Mouse (Mus musculus): ENCODE data around the gene Car9. TPM values are rescaled to one million over a fixed set of nuclear protein-coding genes. Genes with fewer than 3 reads are reported as not detected.

Car9 gene
- polyA plus RNA-seq, 1 experiment from 2014 or later: 0.16 TPM

DNA sequence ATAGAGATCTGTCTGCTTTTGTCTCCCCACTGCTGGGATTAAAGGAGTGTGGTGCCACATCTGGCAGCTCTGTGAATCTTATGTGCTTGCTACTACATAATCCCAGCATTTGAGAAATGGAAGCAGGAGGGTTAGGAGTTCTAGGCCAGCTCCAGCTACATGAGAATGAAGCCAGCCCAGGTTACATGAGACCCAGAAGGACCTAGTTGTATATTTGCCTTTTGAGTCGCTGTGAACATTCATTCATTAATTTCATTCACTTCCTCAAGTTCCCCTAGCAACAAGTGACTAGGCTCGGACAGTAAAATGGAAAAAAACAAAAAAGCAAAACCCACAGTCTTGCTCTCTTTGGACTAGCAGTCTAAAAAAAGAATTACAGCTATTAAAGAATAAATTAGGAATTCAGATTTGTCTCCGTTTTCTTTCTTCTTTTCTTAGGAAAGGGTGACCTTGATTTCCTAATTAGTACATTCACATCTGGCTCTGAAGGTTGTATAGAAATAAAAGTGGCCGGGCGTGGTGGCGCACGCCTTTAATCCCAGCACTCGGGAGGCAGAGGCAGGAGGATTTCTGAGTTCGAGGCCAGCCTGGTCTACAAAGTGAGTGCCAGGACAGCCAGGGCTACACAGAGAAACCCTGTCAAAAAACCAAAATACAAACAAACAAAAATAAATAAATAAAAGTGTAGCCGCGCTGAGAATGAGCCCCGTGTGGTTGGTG, 14.5 kb upstream of the Car9 start:
- no peaks in the 10 kb centered on the region for H3K27me3 ChIP-seq (replicated peaks; ENCODE audit: control insufficient read depth, insufficient read depth, low read length)
- H3K4me2 ChIP-seq (ENCODE audit: low read length): peak overlapping the region; percentile 44
- H3K36me3 ChIP-seq (ENCODE audit: control insufficient read depth, insufficient read depth): no peaks in the 10 kb centered on the region
- WGBS: 37% methylated on average over 12 of the region's 12 CpGs
- H3K27ac ChIP-seq (ENCODE audit: low read length): peak overlapping the region; percentile 92
- peak overlapping the region; percentile 77 for H3K4me3 ChIP-seq (replicated peaks; ENCODE audit: low read length)
- no peak; the same call in 1 of the 2 replicates for ATAC-seq
- H3K9ac ChIP-seq (replicated peaks; ENCODE audit: low read depth, low read length): no peak overlapping the region
- H3K9me3 ChIP-seq (ENCODE audit: control insufficient read depth, low read length): no peaks in the 10 kb centered on the region
- H3K4me1 ChIP-seq (replicated peaks; ENCODE audit: control insufficient read depth, insufficient read depth, low read length): peaks cover 10% of the 10 kb centered on the region

DNA sequence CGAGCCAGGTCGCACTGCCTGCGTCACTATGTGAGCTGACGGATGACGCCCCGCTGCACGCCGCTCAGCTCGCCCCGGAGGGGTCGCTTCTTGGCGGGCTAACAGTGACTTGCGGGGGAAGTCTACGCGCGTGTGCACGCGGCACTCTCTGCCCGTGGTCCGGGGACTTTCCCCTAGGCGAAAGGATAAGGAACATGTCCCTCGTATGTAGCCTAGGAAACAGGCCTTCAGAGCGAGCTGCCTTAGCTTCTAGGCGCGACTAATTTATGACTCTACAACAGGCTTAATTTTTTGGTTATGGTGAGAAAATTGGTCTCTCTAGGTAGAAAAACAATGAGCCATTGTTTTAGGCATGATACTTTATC, 14.0 kb upstream of the Car9 start, which contains the start of gene Ccdc107:
Gene Ccdc107 (plus strand): TSS at position 80 of the 365 bp plus-strand sequence.
- Histone ChIP-seq H3K9me3 (ENCODE audit: control insufficient read depth, low read length) (no peaks in the 10 kb centered on the region), H3K36me3 (ENCODE audit: control insufficient read depth, insufficient read depth) (no peaks in the 10 kb centered on the region), H3K27ac (ENCODE audit: low read length) (peak within 1 kb of the TSS; percentile 92), H3K27me3 (replicated peaks; ENCODE audit: control insufficient read depth, insufficient read depth, low read length) (no peaks in the 10 kb centered on the region), H3K4me1 (replicated peaks; ENCODE audit: control insufficient read depth, insufficient read depth, low read length) (peaks cover 10% of the 10 kb centered on the region), H3K9ac (replicated peaks; ENCODE audit: low read depth, low read length) (peak within 1 kb of the TSS; percentile 87), H3K4me3 (replicated peaks; ENCODE audit: low read length) (peak within 1 kb of the TSS; percentile 77), H3K4me2 (ENCODE audit: low read length) (peak within 1 kb of the TSS; percentile 68)
- peak; percentile 98 for ATAC-seq
- whole genome bisulfite sequencing: under 1% methylated on average over 25 of the region's 25 CpGs

DNA sequence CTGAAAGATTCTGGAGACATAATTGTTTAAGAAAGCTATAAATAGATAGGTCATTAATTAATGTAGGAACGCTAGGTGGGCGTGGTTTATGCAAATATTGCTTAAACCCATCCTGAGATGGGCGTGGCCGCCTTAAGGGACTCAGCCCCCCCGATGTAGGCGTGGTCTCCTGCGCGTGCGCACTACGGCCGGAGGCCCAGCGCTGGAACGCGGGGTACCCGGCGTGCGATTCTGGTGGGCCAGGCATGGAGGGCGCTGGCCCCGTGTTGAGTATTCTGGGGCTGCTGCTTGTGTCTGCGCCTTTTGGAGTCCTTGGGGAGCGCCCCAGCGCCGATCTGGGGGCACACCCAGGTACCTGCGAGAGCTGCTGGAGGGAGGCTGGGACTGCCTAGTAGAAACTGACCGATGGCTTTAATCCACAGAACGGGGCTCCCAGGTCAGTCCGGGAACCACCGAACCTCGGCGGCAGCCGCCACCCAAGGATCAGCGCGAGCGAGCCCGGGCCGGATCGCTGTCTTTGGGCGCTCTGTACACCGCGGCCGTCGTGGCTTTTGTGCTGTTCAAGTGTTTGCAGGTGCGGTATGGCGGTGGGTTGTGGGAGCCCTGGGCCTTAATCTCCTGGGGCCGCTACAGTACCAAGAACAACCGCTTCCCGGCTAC, 13.4 kb upstream of the Car9 start:
- under 1% methylated on average over 47 of the region's 47 CpGs for WGBS

DNA sequence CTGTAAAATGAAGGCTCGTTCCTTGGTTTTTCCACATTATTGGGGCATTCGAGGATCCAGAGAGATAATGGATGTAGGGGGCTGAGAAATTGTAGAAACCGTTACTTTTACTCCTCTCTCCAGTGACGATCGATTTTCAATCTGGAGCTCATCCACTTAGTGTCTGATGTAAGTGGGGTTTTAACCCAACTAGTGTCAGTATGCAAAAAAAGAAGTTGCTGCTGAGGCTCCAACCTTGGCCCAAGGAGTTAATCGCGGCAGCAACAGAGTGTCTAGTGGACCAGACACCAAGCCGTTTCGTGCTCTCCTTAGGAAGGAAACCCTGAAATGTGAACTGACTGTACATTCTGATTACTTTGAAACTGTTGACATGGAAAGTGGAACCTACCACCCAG, 12.9 kb upstream of the Car9 start:
- Histone ChIP-seq H3K27ac (ENCODE audit: low read length) (peak overlapping the region; percentile 92), H3K4me3 (replicated peaks; ENCODE audit: low read length) (peak overlapping the region; percentile 77), H3K4me1 (replicated peaks; ENCODE audit: control insufficient read depth, insufficient read depth, low read length) (peaks cover 18% of the 10 kb centered on the region), H3K9ac (replicated peaks; ENCODE audit: low read depth, low read length) (peak overlapping the region; percentile 87), H3K9me3 (ENCODE audit: control insufficient read depth, low read length) (no peaks in the 10 kb centered on the region), H3K27me3 (replicated peaks; ENCODE audit: control insufficient read depth, insufficient read depth, low read length) (no peaks in the 10 kb centered on the region), H3K36me3 (ENCODE audit: control insufficient read depth, insufficient read depth) (no peaks in the 10 kb centered on the region), H3K4me2 (ENCODE audit: low read length) (peak overlapping the region; percentile 68)
- WGBS: under 1% methylated on average over 9 of the region's 9 CpGs
- ATAC-seq: no peak

More for the DNA sequence above, 13.4 kb upstream of the Car9 start:
- peak; percentile 89 for ATAC-seq
- Histone ChIP-seq H3K9ac (replicated peaks; ENCODE audit: low read depth, low read length) (peak overlapping the region; percentile 87), H3K4me3 (replicated peaks; ENCODE audit: low read length) (peak overlapping the region; percentile 77), H3K9me3 (ENCODE audit: control insufficient read depth, low read length) (no peaks in the 10 kb centered on the region), H3K27me3 (replicated peaks; ENCODE audit: control insufficient read depth, insufficient read depth, low read length) (no peaks in the 10 kb centered on the region), H3K4me1 (replicated peaks; ENCODE audit: control insufficient read depth, insufficient read depth, low read length) (peaks cover 12% of the 10 kb centered on the region), H3K4me2 (ENCODE audit: low read length) (peak overlapping the region; percentile 68), H3K27ac (ENCODE audit: low read length) (peak overlapping the region; percentile 92), H3K36me3 (ENCODE audit: control insufficient read depth, insufficient read depth) (no peaks in the 10 kb centered on the region)

DNA sequence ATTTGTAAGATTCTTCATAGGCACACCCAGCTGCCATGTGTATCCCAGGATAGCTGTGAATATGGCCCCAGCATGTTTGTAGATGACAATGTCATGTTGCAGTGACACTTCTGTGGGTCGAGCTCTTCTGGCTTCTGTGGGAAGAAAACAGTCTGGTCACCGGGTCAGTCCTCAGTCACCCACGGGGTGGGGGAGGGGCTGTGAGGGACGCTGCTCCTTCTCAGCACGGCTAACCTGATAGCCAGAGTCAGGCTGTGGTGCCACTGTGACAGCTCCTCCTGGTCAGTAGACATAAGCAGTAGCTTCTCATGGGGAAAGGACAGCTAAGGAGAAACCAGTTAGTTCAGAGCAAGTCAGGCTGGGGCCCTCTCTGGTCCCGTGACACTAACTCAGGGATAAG, 10.2 kb upstream of the Car9 start:
- H3K9me3 ChIP-seq (ENCODE audit: control insufficient read depth, low read length): no peaks in the 10 kb centered on the region
- H3K36me3 ChIP-seq (ENCODE audit: control insufficient read depth, insufficient read depth): no peaks in the 10 kb centered on the region
- H3K27me3 ChIP-seq (replicated peaks; ENCODE audit: control insufficient read depth, insufficient read depth, low read length): no peaks in the 10 kb centered on the region
- no peak overlapping the region for H3K4me2 ChIP-seq (ENCODE audit: low read length)
- no peak overlapping the region for H3K4me3 ChIP-seq (replicated peaks; ENCODE audit: low read length)
- no peak overlapping the region for H3K27ac ChIP-seq (ENCODE audit: low read length)
- no peak for ATAC-seq
- 56% methylated on average over 6 of the region's 6 CpGs for WGBS
- H3K9ac ChIP-seq (replicated peaks; ENCODE audit: low read depth, low read length): no peak overlapping the region
- peaks cover 22% of the 10 kb centered on the region for H3K4me1 ChIP-seq (replicated peaks; ENCODE audit: control insufficient read depth, insufficient read depth, low read length)

DNA sequence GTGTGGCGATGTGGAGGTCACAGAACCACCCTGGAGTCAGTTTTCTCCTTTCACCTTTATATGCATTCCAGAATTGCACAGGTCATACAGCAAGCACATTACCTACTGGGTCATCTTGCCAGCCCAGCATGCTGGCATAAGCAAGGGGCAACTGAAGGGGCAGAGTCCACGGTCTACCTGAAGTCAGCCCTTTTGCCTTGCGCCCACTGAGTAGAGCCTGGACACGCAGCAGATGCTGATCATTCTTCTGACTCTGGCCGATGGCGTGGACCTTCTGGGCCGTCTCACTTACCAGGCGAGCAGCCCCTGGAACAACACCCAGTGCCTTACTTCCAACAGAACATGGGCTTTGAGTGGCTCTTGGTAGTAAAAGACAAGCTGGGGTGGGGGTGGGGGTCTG, 9.4 kb upstream of the Car9 start:
- Histone ChIP-seq H3K4me3 (replicated peaks; ENCODE audit: low read length) (no peak overlapping the region), H3K4me2 (ENCODE audit: low read length) (no peak overlapping the region), H3K4me1 (replicated peaks; ENCODE audit: control insufficient read depth, insufficient read depth, low read length) (peaks cover 22% of the 10 kb centered on the region), H3K36me3 (ENCODE audit: control insufficient read depth, insufficient read depth) (no peaks in the 10 kb centered on the region), H3K9ac (replicated peaks; ENCODE audit: low read depth, low read length) (no peak overlapping the region), H3K27ac (ENCODE audit: low read length) (no peak overlapping the region), H3K27me3 (replicated peaks; ENCODE audit: control insufficient read depth, insufficient read depth, low read length) (no peaks in the 10 kb centered on the region), H3K9me3 (ENCODE audit: control insufficient read depth, low read length) (no peaks in the 10 kb centered on the region)
- WGBS: 95% methylated on average over 8 of the region's 8 CpGs
- no peak for ATAC-seq

DNA sequence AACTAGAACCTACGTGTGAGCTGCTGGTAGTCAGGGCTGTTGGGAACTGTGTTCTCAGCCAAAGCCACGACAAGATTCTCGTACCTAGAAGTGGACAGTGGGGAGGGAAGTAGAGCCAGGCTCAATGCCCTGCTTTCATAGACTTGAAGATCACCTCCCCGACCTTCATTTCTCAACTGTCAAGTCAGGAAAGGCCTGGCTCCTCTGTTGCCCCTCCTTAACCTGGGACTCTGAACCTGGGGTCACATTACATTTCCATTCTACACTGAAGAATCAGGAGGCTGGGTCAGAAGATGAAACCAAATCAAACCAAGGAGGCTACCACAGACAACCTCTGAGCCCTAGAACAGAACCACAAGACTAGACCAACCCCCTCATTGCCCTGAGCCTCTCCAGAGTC, 8.8 kb upstream of the Car9 start:
- Histone ChIP-seq H3K4me3 (replicated peaks; ENCODE audit: low read length) (peak overlapping the region; percentile 62), H3K9ac (replicated peaks; ENCODE audit: low read depth, low read length) (peak overlapping the region; percentile 41; the same call in 1 of the 2 replicates), H3K36me3 (ENCODE audit: control insufficient read depth, insufficient read depth) (no peaks in the 10 kb centered on the region), H3K27ac (ENCODE audit: low read length) (no peak overlapping the region), H3K4me2 (ENCODE audit: low read length) (peak overlapping the region; percentile 83), H3K27me3 (replicated peaks; ENCODE audit: control insufficient read depth, insufficient read depth, low read length) (no peaks in the 10 kb centered on the region), H3K9me3 (ENCODE audit: control insufficient read depth, low read length) (no peaks in the 10 kb centered on the region), H3K4me1 (replicated peaks; ENCODE audit: control insufficient read depth, insufficient read depth, low read length) (peaks cover 22% of the 10 kb centered on the region)
- WGBS: 81% methylated on average over 4 of the region's 4 CpGs
- ATAC-seq: no peak

DNA sequence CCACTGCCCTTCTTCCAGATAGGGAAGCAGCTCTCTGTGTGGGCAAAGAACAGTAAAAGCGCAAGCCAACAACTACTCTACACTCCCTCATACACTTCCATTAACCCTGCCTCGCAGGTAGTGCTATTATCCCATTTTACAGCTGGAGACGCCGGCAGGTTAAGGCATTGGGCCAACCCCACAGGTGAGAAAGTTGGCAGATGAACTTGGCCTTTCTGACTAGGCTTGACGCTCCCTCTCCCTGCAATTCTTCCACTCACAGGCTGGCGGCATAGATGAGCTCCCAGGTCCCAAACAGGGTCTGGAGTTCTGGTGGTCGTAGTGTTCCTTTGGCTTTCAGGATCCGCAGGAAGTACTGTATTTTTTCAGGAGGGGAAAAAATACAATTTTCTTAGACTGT, 7.8 kb upstream of the Car9 start:
- Histone ChIP-seq H3K27ac (ENCODE audit: low read length) (no peak overlapping the region), H3K4me2 (ENCODE audit: low read length) (peak overlapping the region; percentile 83), H3K4me3 (replicated peaks; ENCODE audit: low read length) (peak overlapping the region; percentile 62), H3K27me3 (replicated peaks; ENCODE audit: control insufficient read depth, insufficient read depth, low read length) (no peaks in the 10 kb centered on the region), H3K36me3 (ENCODE audit: control insufficient read depth, insufficient read depth) (no peaks in the 10 kb centered on the region), H3K9me3 (ENCODE audit: control insufficient read depth, low read length) (no peaks in the 10 kb centered on the region), H3K4me1 (replicated peaks; ENCODE audit: control insufficient read depth, insufficient read depth, low read length) (peaks cover 21% of the 10 kb centered on the region), H3K9ac (replicated peaks; ENCODE audit: low read depth, low read length) (peak overlapping the region; percentile 62)
- WGBS: 17% methylated on average over 8 of the region's 8 CpGs
- ATAC-seq: peak; percentile 27; the same call in 1 of the 2 replicates

DNA sequence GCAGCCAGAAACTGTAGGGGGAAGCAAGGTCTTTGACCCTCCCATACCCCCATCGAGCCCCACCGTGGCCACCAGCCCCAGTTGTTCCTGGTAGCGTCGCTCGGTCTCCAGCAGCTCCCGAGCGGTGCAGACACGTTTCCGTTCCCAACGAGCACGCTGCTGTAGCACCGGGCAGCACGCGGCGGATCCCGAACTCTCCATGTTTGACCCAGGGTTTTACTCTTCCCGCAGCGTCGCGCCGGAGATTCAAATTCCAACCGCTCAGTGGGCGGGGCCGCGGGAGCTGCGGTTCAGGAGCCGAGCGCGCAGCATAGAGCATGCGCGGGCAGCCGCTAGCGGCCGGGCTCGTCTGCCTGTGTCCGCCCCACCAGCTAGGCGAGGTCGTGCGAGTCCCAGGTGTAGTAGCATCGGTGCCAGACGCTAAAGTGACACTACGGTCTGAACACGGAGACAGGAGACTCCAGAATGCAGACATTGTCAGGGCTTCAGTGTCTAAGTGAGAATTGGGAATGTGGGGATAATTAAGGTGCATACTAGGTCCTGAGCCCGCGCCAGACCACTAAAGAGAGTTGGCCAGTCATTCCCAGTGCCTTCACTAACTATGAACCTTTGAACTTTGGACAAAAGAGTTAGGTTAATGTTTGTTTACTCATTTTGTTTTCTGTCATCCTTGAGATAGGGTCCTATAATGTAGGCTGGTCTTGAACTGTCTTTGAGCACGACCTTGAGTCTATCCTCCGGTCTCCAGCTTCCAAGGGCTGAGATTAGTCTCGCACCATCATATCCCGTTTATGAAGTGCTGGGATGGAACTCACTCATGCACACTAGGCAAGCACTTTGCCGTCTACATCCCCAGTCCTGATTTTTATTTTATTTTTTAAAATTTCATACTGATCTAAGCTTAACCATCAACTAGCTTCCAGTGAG, 7.1 kb upstream of the Car9 start, which contains the start of gene Arhgef39:
Gene Arhgef39 (minus strand): TSS at position 289 of the 927 bp plus-strand sequence.
- no peaks in the 10 kb centered on the region for H3K27me3 ChIP-seq (replicated peaks; ENCODE audit: control insufficient read depth, insufficient read depth, low read length)
- peak within 1 kb of the TSS; percentile 83 for H3K4me2 ChIP-seq (ENCODE audit: low read length)
- peak within 1 kb of the TSS; percentile 62 for H3K9ac ChIP-seq (replicated peaks; ENCODE audit: low read depth, low read length)
- no peaks in the 10 kb centered on the region for H3K9me3 ChIP-seq (ENCODE audit: control insufficient read depth, low read length)
- H3K4me3 ChIP-seq (replicated peaks; ENCODE audit: low read length): peak within 1 kb of the TSS; percentile 62
- no peak within 1 kb of the TSS for H3K27ac ChIP-seq (ENCODE audit: low read length)
- WGBS: 7% methylated on average over 50 of the region's 50 CpGs
- no peaks in the 10 kb centered on the region for H3K36me3 ChIP-seq (ENCODE audit: control insufficient read depth, insufficient read depth)
- peaks cover 15% of the 10 kb centered on the region for H3K4me1 ChIP-seq (replicated peaks; ENCODE audit: control insufficient read depth, insufficient read depth, low read length)
- peak; percentile 90 for ATAC-seq

Measured in forebrain, embryonic 16.5 days (tissue).